In the genomic region with DNA sequence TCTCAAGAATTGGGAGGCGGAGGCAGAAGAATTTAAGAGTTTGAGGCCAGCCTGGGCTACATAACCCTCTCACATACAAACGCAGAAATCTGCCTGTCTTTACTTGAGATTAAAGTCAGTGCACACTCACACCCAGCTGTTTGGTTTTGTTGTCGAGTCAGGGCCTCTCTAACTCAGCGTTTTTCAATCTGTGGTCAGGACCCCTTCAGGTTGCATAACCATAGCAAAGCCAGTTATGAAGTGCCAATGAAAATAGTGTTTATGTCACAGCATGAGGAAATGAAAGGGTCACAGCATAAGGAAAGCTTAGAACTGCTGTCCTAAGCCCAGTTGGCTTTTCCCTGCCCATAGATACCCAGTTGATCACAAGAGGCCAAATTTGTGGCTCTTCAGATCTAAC, we compare ENCODE assay signal across 14 mouse cellular contexts. TPM values are rescaled to one million over a fixed set of nuclear protein-coding genes. Genes with fewer than 3 reads are reported as not detected.
DNase-seq lines count a peak whose midpoint lies in the region; ATAC-seq and TF ChIP-seq lines count a peak whose summit lies in the region.
"Had no signal": no experiment of that assay in that cellular context is flagged by ENCODE, and none has a peak within 500 bp of the region (broad histone marks: within the 10 kb centered on the region; RNA-seq: fewer than 3 reads in every experiment).

No protein-coding gene starts in this region.

- H3K27ac ChIP-seq in layer of hippocampus, adult 2 months: peak overlapping the region; percentile 76
- peak overlapping the region; percentile 44 for H3K27ac ChIP-seq in liver, embryonic 13.5 days
- H3K27ac ChIP-seq in macrophage: peak overlapping the region; percentile 72
- no peak overlapping the region for H3K27ac ChIP-seq in hindbrain, embryonic 11.5 days (ENCODE audit: low read depth, low read length)
- H3K27ac ChIP-seq: forebrain, embryonic 15.5 days; hindbrain, embryonic 10.5 days had no signal

- no peak for ATAC-seq in liver, embryonic 13.5 days (ENCODE audit: low read depth)
- no peak for ATAC-seq in hindbrain, embryonic 11.5 days (ENCODE audit: low FRiP score)
- ATAC-seq: forebrain, embryonic 15.5 days; intestine, postnatal 0 days; Patski had no signal

- no peaks in the 10 kb centered on the region for H3K27me3 ChIP-seq in liver, embryonic 13.5 days
- no peaks in the 10 kb centered on the region for H3K27me3 ChIP-seq in hindbrain, embryonic 11.5 days (ENCODE audit: control insufficient read depth, insufficient read depth, low read length)
- H3K27me3 ChIP-seq: CH12.LX; forebrain, embryonic 15.5 days; Patski had no signal

- no peak overlapping the region for H3K4me3 ChIP-seq in layer of hippocampus, adult 2 months
- H3K4me3 ChIP-seq in liver, embryonic 13.5 days (replicated peaks): no peak overlapping the region
- H3K4me3 ChIP-seq in macrophage (ENCODE audit: inconsistent target): no peak overlapping the region
- no peak overlapping the region for H3K4me3 ChIP-seq in hindbrain, embryonic 11.5 days (ENCODE audit: low read depth, low read length)
- H3K4me3 ChIP-seq: forebrain, embryonic 15.5 days; hindbrain, embryonic 10.5 days had no signal

- WGBS in liver, embryonic 13.5 days (ENCODE audit: insufficient replicate concordance): 45% methylated on average over 4 of the region's 4 CpGs
- 19% methylated on average over 4 of the region's 4 CpGs for WGBS in macrophage (ENCODE audit: missing documents)
- WGBS in hindbrain, embryonic 11.5 days: 93% methylated on average over 4 of the region's 4 CpGs

- H3K36me3 ChIP-seq in liver, embryonic 13.5 days: peaks cover 61% of the 10 kb centered on the region
- H3K36me3 ChIP-seq in macrophage (ENCODE audit: inconsistent target): peaks cover 22% of the 10 kb centered on the region; the same call in 1 of the 2 replicates
- H3K36me3 ChIP-seq in hindbrain, embryonic 11.5 days (ENCODE audit: control insufficient read depth, insufficient read depth, low read length): peaks cover 16% of the 10 kb centered on the region

- H3K9ac ChIP-seq in liver, embryonic 13.5 days: no peak overlapping the region
- H3K9ac ChIP-seq in hindbrain, embryonic 11.5 days (ENCODE audit: low read depth, low read length): no peak overlapping the region
- H3K9ac ChIP-seq: forebrain, embryonic 15.5 days had no signal

- no peak for TF ChIP-seq CTCF in layer of hippocampus, adult 2 months (conservative IDR thresholded peaks at IDR 0.05)

- H3K4me2 ChIP-seq in liver, embryonic 13.5 days: no peak overlapping the region
- no peak overlapping the region for H3K4me2 ChIP-seq in hindbrain, embryonic 11.5 days (replicated peaks; ENCODE audit: low read depth, low read length)
- H3K4me2 ChIP-seq: forebrain, embryonic 15.5 days had no signal

- no peak for DNase-seq in layer of hippocampus, adult 2 months (ENCODE audit: low spot score in 2 of 2)
- no peak for DNase-seq in layer of hippocampus, postnatal 10 days (ENCODE audit: low spot score in 2 of 2)
- peak; percentile 72 for DNase-seq in adipocyte (ENCODE audit: low spot score)
- no peak for DNase-seq in liver, embryonic 13.5 days
- DNase-seq in hindbrain, embryonic 11.5 days (ENCODE audit: low spot score): no peak
- DNase-seq in frontal cortex, adult 2 months (ENCODE audit: extremely low spot score in 1 of 2, low spot score in 1 of 2): no peak
- DNase-seq: thymus, postnatal 25 days had no signal

- no peaks in the 10 kb centered on the region for H3K9me3 ChIP-seq in liver, embryonic 13.5 days (replicated peaks)
- H3K9me3 ChIP-seq in hindbrain, embryonic 11.5 days (ENCODE audit: control insufficient read depth, low read length): no peaks in the 10 kb centered on the region
- H3K9me3 ChIP-seq: forebrain, embryonic 15.5 days; hindbrain, embryonic 10.5 days had no signal

- H3K79me2 ChIP-seq in macrophage (ENCODE audit: inconsistent target): peaks cover 72% of the 10 kb centered on the region

- H3K4me1 ChIP-seq in liver, embryonic 13.5 days (replicated peaks): peaks cover 65% of the 10 kb centered on the region
- no peaks in the 10 kb centered on the region for H3K4me1 ChIP-seq in hindbrain, embryonic 11.5 days (replicated peaks; ENCODE audit: control insufficient read depth, insufficient read depth, low read length)

RNA-seq across cellular contexts. Expression of gene Hspb1, which starts 19.1 kb away (rescaled TPM):
- 10 to 100 TPM; 15.4 to 16.8 TPM for total RNA-seq in layer of hippocampus, adult 2 months (2021)
- total RNA-seq in layer of hippocampus, postnatal 10 days (2021): 1 to 10 TPM; 4.2 to 6.1 TPM
- polyA plus RNA-seq in liver, embryonic 13.5 days (2015; fragmentation: Nextera tagmentation; extraction: Ambion mirVana): 6.4 and 7.3 TPM in 2 replicates
- total RNA-seq in macrophage (2018; cell fraction: chromatin; rRNA removed): 1 to 10 TPM in 1 of 26 experiments, not detected in 25; 7.5 TPM
- total RNA-seq in macrophage (2018; cell fraction: cytosol; rRNA removed): 1 to 10 TPM in 1 of 26 experiments, under 1 TPM in 15, not detected in 10; 0.14 to 1.1 (median 0.39) TPM
- total RNA-seq in macrophage (2018; cell fraction: nucleus; rRNA removed): under 1 TPM in 1 of 26 experiments, not detected in 25; 0.70 TPM
- 0.23 to 0.43 TPM in 2 of 3 replicates, not detected in the other for polyA plus RNA-seq in macrophage (2018)
- 16.6 and 26.1 TPM in 2 replicates for polyA plus RNA-seq in hindbrain, embryonic 11.5 days (2014; fragmentation: Nextera tagmentation; extraction: Ambion mirVana)
- polyA plus RNA-seq in frontal cortex, adult 2 months (2012; rRNA removed): 29.6 and 40.7 TPM in 2 replicates
- total RNA-seq: megakaryocyte-erythroid progenitor cell, adult 5-6 weeks had no signal

RNA-seq across cellular contexts. Expression of gene Ywhag, which starts 27.6 kb away (rescaled TPM):
- total RNA-seq in layer of hippocampus, adult 2 months (2021): 1,000 to 10,000 TPM; 1,218 to 1,292 TPM
- 1,000 to 10,000 TPM; 1,571 to 1,708 TPM for total RNA-seq in layer of hippocampus, postnatal 10 days (2021)
- 80.8 and 100 TPM in 2 replicates for polyA plus RNA-seq in liver, embryonic 13.5 days (2015; fragmentation: Nextera tagmentation; extraction: Ambion mirVana)
- 100 to 1,000 TPM in 20 of 26 experiments, 10 to 100 TPM in 6; 53.4 to 231 (median 136) TPM for total RNA-seq in macrophage (2018; cell fraction: chromatin; rRNA removed)
- 100 to 1,000 TPM; 212 to 334 (median 277) TPM for total RNA-seq in macrophage (2018; cell fraction: cytosol; rRNA removed)
- total RNA-seq in macrophage (2018; cell fraction: nucleus; rRNA removed): 100 to 1,000 TPM in 24 of 26 experiments, 10 to 100 TPM in 2; 92.5 to 392 (median 213) TPM
- 161 to 315 TPM (median 200 TPM) in 3 replicates for polyA plus RNA-seq in macrophage (2018)
- 204 and 208 TPM in 2 replicates for polyA plus RNA-seq in hindbrain, embryonic 11.5 days (2014; fragmentation: Nextera tagmentation; extraction: Ambion mirVana)
- 528 and 551 TPM in 2 replicates for polyA plus RNA-seq in frontal cortex, adult 2 months (2012; rRNA removed)
